Mouse (Mus musculus) Muller cell, postnatal 12 days (primary cell): ENCODE measurements at regions not wholly inside any gene's neighbourhood (a gene's known extent, or its start where the extent isn't known, plus 50 kb on each side); places are given as distances from the start of the nearest gene placed in this dataset.
A peak's percentile ranks its signal among the peaks of the same experiment; 100 is the strongest.

Experiments
- DNase-seq: peaks from one replicate; pipeline ENCODE4 v3.0.0-alpha.2; 2015; ENCODE audit errors: inconsistent ontology term

- no peak for DNase-seq
Observed at GRCm38 (mm10) chr9:115361191-115361590, 51.0 kb upstream of the Stt3b start.

DNA sequence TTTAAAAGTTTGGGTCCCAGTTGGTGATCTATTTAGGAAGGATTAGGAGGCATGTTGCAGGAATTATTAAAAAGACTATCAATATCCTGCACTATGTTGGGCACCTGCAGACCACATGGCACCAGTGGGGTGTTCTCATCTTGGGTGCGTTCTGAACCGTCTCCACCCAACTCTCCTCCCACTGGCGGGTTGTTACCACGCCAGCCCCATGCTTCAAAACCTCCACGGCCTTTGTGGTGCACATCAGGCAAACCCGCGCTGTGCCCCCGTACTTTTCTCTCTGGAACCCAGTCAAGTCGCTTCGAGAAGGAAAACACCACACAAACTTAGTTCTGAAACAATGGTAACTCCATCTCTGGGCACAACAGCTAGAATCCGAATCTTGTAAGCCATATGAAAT is 51.7 kb upstream of the Stt3b start:
- DNase-seq: no peak

DNA sequence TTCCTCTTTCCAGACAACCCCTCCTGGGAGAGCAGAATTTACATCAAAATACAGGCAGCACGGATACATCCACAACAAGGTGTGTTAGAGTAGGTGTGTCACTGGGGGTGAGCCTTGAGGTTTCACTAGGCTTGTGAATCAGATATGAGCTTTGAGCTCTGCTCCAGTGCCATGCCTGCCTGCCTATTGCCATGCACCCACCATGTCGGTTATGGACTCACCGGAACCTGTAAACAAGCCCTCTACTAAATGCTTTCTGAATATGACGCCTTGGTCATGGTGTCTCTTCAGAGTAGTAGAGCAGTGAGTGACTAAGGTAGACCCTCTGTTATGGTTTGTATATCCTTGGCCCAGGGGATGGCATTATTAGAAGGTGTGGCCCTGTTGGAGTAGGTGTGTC is 52.3 kb upstream of the Stt3b start:
- DNase-seq: no peak

DNA sequence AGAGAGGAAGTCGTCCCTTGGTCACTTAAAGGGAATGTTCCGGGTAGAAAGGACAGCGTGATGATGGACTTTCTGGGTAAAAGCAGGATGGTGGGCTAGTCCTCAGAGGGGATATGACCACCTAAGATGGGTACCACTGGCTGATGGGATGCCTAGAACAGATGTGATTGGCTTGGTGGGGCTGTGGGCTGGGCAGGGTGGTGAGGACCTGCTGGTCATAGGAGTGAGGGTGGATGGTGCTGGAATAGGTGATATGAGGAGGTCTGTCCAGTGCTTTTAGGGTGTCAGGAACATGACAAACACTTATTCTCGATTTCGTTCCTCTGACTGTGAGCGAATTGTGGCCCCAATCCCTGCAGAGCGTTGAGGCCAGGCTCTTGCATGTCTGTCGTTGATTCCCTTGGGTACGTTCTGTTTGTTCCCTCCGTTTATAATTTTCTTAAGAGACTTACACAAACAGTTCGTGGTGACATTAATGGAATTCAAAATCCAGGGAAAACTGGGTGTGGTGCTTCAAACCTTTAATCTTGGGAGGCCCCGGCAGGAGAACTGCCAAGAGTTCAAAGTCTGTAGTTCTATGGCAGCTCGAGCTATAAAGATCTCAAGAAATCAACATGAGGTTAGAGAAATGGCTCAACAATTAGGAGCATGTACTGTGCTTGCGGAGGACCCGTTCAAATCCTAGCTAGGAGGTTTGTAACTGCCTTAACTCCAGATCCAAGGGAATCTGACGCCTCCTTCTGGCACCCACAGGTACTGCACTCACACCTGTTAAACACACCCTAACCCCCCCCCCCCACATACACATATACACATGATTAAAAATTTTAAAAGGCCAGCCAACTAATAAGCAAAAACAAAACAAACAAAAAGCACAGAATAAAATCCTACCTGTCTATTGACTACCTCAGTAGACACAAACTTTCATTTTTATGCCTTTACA is 55.0 kb upstream of the Stt3b start:
- DNase-seq: no peak

GRCm38 (mm10) chr9:115367808-115368207 is 57.6 kb upstream of the Stt3b start:
- DNase-seq: no peak

DNA sequence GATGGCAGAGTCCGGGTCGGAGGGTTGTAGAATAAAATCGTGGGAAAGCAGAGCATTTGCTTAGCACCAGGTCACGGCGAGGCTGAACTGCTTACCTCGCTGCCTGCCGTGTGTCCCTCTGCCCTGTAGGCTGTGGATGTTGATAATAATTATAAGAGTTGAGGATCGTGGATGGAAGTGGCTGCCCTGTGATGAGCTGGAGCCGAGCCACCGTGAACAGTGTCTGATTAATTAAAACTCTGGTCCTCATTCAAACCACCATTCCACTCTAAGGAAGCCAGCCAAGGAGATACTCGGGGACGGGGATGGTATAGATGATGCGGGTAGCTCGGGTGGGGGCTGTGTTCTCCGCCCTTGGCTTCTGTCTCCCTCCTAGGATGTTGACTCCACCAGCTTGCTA is 70.1 kb upstream of the Stt3b start:
- DNase-seq: peak; percentile 24

DNA sequence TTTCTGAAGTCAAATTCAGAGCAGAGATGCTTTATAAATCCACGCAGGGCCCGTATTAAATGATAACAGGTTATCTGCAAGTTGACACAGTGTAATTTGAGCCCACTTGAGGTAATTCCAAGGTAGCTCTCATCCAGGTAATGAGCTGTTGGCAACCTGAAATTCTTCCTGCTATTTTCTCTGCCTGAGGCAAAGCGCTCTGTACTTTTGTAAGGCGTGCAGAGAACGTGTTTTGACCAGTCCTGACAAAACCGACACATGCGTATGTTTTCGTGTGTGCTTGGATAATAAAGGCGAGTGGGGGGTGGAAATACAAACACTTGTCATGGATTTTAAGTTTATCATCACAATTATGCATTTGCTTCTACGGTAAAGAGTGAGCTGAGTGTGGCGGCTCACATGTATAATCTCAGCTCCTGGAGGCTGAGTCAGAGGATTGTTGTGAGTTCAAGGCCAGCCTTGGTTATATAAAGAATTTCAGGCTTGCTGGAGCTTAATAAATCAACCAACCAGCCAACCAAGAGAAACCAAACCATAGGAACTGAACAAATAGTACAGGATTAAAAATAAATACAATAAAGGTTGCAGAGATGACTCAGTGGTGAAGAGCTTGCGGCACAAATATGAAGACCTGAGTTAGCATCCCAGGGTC is 72.7 kb upstream of the Stt3b start:
- no peak for DNase-seq

DNA sequence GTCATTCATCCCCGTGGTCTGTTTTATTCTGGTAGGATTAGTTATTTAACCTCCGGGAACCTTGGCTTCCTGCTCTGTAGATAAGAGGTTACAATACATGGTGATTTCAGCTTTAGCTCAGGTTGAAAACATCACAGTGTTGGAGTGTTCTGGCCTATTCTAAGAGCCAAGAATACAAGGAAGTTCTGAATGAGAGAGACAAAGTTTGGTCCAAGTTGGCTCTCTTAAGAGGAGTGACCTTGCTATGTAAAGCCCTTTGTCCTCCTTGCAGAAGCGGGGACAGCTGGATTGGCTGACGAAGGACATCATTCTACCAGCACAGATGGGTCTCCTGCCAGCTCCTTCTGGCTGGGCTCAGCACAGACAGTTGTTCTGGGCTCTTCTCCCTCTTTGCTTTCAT is 73.7 kb upstream of the Stt3b start:
- DNase-seq: no peak

GRCm38 (mm10) chr9:115384345-115384744 is 74.1 kb upstream of the Stt3b start:
- no peak for DNase-seq

GRCm38 (mm10) chr9:115387471-115388360 is 77.5 kb upstream of the Stt3b start:
- DNase-seq: peak; percentile 39

- no peak for DNase-seq
Observed at GRCm38 (mm10) chr9:115388361-115388759, 78.1 kb upstream of the Stt3b start.

DNA sequence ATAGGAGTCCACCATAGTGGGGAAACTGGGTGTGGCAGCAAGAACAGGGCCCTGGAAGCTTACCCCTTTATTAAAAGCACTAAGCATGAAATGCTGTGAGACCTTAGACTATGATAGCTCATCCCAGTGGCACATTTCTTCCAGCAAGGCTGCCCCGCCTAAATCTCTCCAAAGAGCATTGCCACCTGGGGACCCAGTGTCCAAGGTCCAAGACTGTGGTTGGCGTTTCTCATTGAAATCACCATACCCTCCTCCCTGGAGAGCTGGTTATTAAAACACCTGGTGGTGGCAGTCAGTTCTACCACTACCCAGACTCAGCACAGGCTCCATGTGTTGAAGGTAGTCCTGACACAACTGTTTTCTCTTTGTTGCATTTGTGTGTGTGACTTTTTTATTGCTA is 78.9 kb upstream of the Stt3b start:
- no peak for DNase-seq

- DNase-seq: peak; percentile 67
Observed at GRCm38 (mm10) chr9:115390880-115391281, 80.7 kb upstream of the Stt3b start.

DNA sequence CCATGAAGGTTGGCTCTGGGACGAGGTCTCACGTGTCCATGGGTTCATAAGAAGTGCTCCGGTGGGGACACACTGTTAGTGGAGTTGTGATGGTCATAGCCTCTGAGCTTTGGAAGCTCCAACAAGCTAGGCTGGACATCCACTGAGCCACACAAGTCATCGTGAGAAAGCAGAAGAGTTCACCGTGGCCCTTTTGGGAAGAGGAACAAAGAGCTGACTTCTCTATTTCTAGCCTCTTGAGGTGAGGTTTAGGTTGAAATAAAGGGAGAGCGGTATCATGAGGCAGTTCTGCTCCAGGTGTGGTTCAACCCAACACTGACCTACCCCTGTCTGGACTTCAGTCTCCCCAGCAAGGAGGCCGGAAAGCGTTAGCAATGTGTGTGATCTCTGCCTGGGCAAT is 85.3 kb upstream of the Stt3b start:
- DNase-seq: no peak

GRCm38 (mm10) chr9:115400461-115400860 is 90.2 kb upstream of the Stt3b start:
- DNase-seq: no peak

- no peak for DNase-seq
Observed at GRCm38 (mm10) chr9:115401405-115402151, 91.4 kb upstream of the Stt3b start.

DNA sequence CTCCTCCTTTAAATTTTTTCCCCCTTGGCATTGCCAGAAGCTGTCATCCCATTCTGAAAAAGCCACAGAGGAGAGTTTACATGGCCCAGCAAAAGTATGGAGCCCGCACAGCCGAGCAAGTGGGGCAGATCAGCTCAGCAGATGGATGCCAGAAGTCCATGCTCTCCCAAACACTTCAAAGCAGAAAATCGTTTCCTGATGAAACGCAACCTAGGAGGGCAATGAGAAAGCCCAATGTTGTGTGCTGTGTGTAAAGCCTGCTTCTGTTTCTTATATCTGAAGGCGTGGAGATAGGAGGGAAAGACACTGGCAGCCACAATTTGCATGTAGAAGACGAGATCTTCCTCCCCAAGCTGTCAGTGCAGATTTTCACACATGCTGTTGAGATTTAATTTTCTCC is 92.4 kb upstream of the Stt3b start:
- DNase-seq: no peak

DNA sequence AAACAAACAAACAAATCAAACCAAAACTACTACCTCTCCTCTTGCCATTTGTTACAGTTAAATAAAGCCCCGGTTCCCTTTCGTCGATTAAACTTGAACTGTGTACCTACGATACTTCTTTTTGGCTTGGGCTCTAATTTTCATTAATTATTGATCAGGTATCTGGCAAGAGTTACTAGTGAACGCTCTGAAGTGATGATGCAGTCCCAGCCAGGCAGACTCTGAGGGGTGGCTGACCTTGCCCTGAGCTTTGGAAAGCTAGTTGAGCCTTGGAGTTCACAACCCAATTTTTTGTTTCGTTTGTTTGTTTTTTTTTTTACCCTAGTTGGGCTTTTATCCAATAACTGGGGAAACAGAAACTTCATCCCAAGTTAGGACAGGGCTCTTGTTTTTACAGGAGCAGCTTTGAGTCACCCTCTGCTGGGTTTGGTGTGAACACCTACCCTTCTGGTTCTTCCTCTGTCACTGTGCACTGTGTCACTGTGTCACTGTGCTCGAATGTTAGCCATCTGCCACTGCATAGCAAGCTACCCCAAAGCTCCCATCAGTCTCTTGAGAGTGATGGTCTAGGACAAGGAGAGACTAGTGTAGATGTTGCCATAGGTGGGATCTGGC is 93.2 kb upstream of the Stt3b start:
- no peak for DNase-seq

- no peak for DNase-seq
Observed at GRCm38 (mm10) chr9:115407901-115408470, 97.8 kb upstream of the Stt3b start.

DNA sequence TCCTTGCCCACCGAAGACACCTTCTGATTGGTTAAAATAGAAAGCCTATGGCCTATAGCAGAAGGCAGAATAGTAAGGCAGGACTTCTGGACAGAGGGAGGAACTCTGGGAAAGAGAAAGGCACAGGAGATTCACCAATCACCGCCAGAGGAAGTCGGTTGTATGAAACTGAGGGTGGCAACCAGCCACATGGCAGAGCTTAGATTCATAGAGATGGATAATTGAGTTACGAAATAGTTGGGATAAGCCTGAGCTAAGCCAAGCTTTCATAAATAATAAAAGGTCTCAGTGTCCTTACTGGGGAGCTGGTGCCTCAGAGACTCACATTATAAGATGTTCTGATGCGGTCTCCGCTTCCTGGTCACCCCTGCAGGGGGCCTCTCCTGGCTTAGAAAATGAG is 98.7 kb upstream of the Stt3b start:
- no peak for DNase-seq

- DNase-seq: no peak
Observed at GRCm38 (mm10) chr9:115414190-115414589, 104.0 kb upstream of the Stt3b start.
